Mouse (Mus musculus): ENCODE results near the gene Bach2. TPM values are rescaled to one million over a fixed set of nuclear protein-coding genes. Genes with fewer than 3 reads are reported as not detected.

Bach2 gene
- polyA plus RNA-seq, 1 experiment = 14.1 TPM

DNA sequence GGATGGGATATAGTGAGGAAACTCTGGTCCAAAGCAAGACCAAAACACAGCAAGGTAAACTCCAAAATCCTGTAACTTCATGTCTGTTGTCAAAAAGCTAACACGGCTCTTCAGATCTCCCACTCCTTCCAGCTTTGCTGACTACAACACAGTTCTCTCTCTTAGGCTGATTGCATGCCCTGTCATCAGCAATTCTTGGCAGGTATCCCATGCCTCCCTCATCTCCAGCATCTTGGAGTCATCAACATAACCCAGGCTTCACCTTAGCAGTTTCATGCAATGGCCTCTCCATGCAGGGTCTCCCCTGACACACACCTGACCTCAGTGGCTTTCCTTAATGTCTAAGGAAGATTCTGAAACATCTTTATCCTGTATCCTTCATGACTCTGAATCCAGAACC lies 310.5 kb downstream of the Bach2 start:
- Histone ChIP-seq H3K4me3 (ENCODE audit: extremely low read depth, insufficient read depth, insufficient read length) (no peak overlapping the region), H3K4me1 (ENCODE audit: control insufficient read depth, insufficient read depth, insufficient read length) (peaks cover 6% of the 10 kb centered on the region; the same call in 1 of the 2 replicates), H3K36me3 (ENCODE audit: control insufficient read depth, insufficient read depth, low read length) (no peaks in the 10 kb centered on the region; the same call in 1 of the 2 replicates), H3K27me3 (ENCODE audit: control insufficient read depth, insufficient read depth, low read length) (no peaks in the 10 kb centered on the region), H3K27ac (ENCODE audit: insufficient read depth, low read length) (no peak overlapping the region)
- 100% methylated on average over 1 of the region's 1 CpGs for WGBS
- DNase-seq (ENCODE audit: low read depth in 1 of 2, low spot score in 2 of 2) = no peak
- no peak for TF ChIP-seq CTCF (IDR thresholded peaks at IDR 0.05; ENCODE audit: extremely low read depth, insufficient read depth, insufficient read length, insufficient replicate concordance)
- no peak for TF ChIP-seq POLR2A (IDR thresholded peaks at IDR 0.05; ENCODE audit: low read depth, low read length)

DNA sequence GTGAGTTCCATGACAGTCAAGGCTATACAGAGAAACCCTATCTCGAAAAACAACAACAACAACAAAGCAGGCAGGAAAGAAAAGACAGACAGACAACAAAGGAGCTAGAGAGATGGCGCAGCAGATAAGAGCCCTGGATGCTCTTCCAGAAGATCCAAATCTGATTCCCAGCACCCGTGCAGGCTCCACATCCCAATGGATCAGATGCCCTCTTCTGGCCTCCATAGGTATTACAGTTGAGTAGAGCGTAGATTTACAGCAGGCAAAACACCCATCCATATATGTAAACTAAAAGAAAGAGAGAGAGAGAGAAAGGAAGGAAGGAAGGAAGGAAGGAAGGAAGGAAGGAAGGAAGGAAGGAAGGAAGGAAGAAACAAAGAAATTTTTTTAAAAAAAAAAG lies 312.7 kb downstream of the Bach2 start:
- no peak overlapping the region for H3K4me3 ChIP-seq (ENCODE audit: extremely low read depth, insufficient read depth, insufficient read length)
- TF ChIP-seq POLR2A (IDR thresholded peaks at IDR 0.05; ENCODE audit: low read depth, low read length) = no peak
- peak; percentile 34; the same call in 1 of the 2 replicates for TF ChIP-seq CTCF (IDR thresholded peaks at IDR 0.05; ENCODE audit: extremely low read depth, insufficient read depth, insufficient read length, insufficient replicate concordance)
- H3K27me3 ChIP-seq (ENCODE audit: control insufficient read depth, insufficient read depth, low read length) = no peaks in the 10 kb centered on the region
- DNase-seq (ENCODE audit: low read depth in 1 of 2, low spot score in 2 of 2) = no peak
- WGBS = 81% methylated on average over 4 of the region's 4 CpGs
- peaks cover 3% of the 10 kb centered on the region for H3K4me1 ChIP-seq (ENCODE audit: control insufficient read depth, insufficient read depth, insufficient read length)
- no peak overlapping the region for H3K27ac ChIP-seq (ENCODE audit: insufficient read depth, low read length)
- no peaks in the 10 kb centered on the region; the same call in 1 of the 2 replicates for H3K36me3 ChIP-seq (ENCODE audit: control insufficient read depth, insufficient read depth, low read length)

DNA sequence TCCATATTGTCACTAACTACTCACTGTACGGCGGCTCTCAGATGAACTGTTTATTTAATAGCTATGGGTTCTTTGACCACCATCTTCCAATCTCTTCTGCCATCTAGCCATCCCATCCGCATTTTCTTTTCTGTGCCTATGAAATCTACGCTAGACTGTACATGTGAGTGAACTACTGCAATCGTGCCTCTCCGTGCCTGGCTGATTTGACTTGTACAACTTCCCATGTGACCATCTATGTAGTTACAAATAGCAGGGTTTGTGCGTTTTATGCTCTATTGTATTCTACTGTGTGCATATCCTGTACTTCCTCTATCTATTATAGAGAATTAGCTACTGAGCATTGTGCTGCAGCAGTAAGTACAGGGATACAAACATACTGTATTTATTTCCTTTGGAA lies 316.9 kb downstream of the Bach2 start:
- TF ChIP-seq POLR2A (IDR thresholded peaks at IDR 0.05; ENCODE audit: low read depth, low read length) (no peak), CTCF (IDR thresholded peaks at IDR 0.05; ENCODE audit: extremely low read depth, insufficient read depth, insufficient read length, insufficient replicate concordance) (no peak)

DNA sequence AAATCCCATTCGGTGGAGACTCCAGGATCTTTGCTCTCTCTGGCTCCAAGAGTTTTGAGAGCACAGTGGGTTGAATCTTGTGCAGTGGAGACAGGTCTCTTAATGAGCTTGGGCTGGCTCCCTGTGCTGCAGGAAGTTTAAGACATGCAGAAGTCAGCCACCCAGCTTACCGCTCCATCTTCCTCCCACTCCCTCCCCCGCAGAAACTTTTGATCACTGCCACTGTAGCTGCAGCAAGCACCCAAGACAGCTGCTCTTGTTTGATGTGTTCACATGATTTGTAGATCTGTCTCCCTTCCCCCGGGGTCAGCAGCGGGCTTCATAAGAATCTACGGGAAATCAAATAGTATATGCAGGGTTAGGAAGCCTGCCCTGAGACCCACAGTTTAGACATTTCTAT lies 321.6 kb downstream of the Bach2 start:
- Histone ChIP-seq H3K4me3 (ENCODE audit: extremely low read depth, insufficient read depth, insufficient read length) (no peak overlapping the region), H3K4me1 (ENCODE audit: control insufficient read depth, insufficient read depth, insufficient read length) (peaks cover 17% of the 10 kb centered on the region), H3K36me3 (ENCODE audit: control insufficient read depth, insufficient read depth, low read length) (peaks cover 13% of the 10 kb centered on the region), H3K27ac (ENCODE audit: insufficient read depth, low read length) (peak overlapping the region; percentile 33), H3K27me3 (ENCODE audit: control insufficient read depth, insufficient read depth, low read length) (no peaks in the 10 kb centered on the region)
- DNase-seq (ENCODE audit: low read depth in 1 of 2, low spot score in 2 of 2) = peak; percentile 38 to 63
- TF ChIP-seq POLR2A (IDR thresholded peaks at IDR 0.05; ENCODE audit: low read depth, low read length) = no peak
- no peak for TF ChIP-seq CTCF (IDR thresholded peaks at IDR 0.05; ENCODE audit: extremely low read depth, insufficient read depth, insufficient read length, insufficient replicate concordance)
- WGBS = 21% methylated on average over 6 of the region's 6 CpGs

More for the DNA sequence above, 316.9 kb downstream of the Bach2 start:
- WGBS = 62% methylated on average over 7 of the region's 7 CpGs
- no peak overlapping the region for H3K27ac ChIP-seq (ENCODE audit: insufficient read depth, low read length)
- H3K27me3 ChIP-seq (ENCODE audit: control insufficient read depth, insufficient read depth, low read length) = no peaks in the 10 kb centered on the region
- H3K36me3 ChIP-seq (ENCODE audit: control insufficient read depth, insufficient read depth, low read length) = no peaks in the 10 kb centered on the region
- DNase-seq (ENCODE audit: low read depth in 1 of 2, low spot score in 2 of 2) = no peak
- H3K4me3 ChIP-seq (ENCODE audit: extremely low read depth, insufficient read depth, insufficient read length) = no peak overlapping the region
- H3K4me1 ChIP-seq (ENCODE audit: control insufficient read depth, insufficient read depth, insufficient read length) = peaks cover 3% of the 10 kb centered on the region

DNA sequence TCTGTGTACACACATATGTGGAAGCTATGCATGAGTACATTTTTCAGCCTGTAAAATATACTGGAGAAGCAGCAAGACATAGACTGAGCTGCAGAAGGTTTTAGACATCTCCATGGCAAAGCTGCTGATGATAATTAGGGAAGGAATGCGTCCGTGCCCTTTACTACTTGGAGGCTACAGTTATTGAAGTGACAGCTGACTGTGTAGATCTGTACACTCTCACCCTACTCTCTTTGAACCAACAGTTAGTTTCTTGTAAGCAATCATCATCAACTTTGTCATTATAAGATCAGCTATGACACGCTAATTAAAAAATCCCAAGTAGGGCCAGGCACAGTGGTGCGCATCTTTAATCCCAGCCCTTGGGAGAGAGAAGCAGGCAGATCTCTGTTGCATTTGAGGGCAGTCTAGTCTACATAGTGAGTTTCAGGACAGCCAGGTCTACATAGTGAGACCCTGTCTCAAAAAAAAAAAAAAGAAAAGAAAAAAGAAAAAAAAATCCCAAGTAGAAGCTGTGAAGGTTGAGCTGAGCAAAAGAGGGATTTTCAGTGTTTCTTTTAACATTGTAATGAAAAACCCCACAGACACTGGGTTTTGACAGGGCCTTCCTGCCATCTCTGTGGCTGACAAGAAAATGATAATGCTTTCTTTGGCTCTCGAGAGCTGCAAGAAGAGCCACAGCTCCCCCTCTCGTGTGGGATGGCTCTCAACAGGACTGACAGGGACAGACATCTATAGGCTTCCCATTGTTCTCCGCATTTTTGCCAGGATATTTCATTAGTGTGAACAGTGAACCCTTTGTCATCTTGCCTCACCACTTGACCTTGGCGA lies 322.3 kb downstream of the Bach2 start:
- no peaks in the 10 kb centered on the region for H3K27me3 ChIP-seq (ENCODE audit: control insufficient read depth, insufficient read depth, low read length)
- H3K27ac ChIP-seq (ENCODE audit: insufficient read depth, low read length) = peak overlapping the region; percentile 33
- no peak overlapping the region for H3K4me3 ChIP-seq (ENCODE audit: extremely low read depth, insufficient read depth, insufficient read length)
- H3K4me1 ChIP-seq (ENCODE audit: control insufficient read depth, insufficient read depth, insufficient read length) = peaks cover 15% of the 10 kb centered on the region; the same call in 1 of the 2 replicates
- WGBS = 74% methylated on average over 8 of the region's 8 CpGs
- DNase-seq (ENCODE audit: low read depth in 1 of 2, low spot score in 2 of 2) = no peak
- peaks cover 13% of the 10 kb centered on the region for H3K36me3 ChIP-seq (ENCODE audit: control insufficient read depth, insufficient read depth, low read length)
- no peak; the same call in 1 of the 2 replicates for TF ChIP-seq CTCF (IDR thresholded peaks at IDR 0.05; ENCODE audit: extremely low read depth, insufficient read depth, insufficient read length, insufficient replicate concordance)
- TF ChIP-seq POLR2A (IDR thresholded peaks at IDR 0.05; ENCODE audit: low read depth, low read length) = no peak

DNA sequence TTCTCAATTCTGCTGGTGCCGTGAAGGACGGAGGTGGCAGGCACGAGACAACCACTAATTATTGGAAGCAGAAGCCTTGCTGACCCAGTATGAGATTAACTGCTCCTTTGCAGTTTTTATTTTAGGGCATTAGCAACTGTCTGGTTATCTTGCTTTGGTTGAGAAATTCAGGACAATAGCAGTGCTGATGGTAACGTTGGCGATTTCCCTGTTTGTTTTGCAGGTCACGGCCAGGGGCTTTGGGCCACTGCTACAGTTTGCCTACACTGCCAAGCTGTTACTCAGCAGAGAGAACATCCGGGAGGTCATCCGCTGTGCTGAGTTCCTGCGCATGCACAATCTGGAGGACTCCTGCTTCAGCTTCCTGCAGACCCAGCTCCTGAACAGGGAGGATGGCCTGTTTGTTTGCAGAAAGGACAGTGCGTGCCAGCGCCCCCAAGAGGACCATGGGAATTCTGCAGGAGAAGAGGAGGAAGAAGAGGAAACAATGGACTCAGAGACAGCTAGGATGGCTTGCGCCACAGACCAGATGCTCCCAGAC lies 323.0 kb downstream of the Bach2 start:
- WGBS = 84% methylated on average over 12 of the region's 12 CpGs
- Histone ChIP-seq H3K27ac (ENCODE audit: insufficient read depth, low read length) (peak overlapping the region; percentile 11; the same call in 1 of the 2 replicates), H3K36me3 (ENCODE audit: control insufficient read depth, insufficient read depth, low read length) (peaks cover 13% of the 10 kb centered on the region), H3K27me3 (ENCODE audit: control insufficient read depth, insufficient read depth, low read length) (no peaks in the 10 kb centered on the region), H3K4me1 (ENCODE audit: control insufficient read depth, insufficient read depth, insufficient read length) (peaks cover 15% of the 10 kb centered on the region; the same call in 1 of the 2 replicates), H3K4me3 (ENCODE audit: extremely low read depth, insufficient read depth, insufficient read length) (no peak overlapping the region)
- TF ChIP-seq POLR2A (IDR thresholded peaks at IDR 0.05; ENCODE audit: low read depth, low read length) (no peak), CTCF (IDR thresholded peaks at IDR 0.05; ENCODE audit: extremely low read depth, insufficient read depth, insufficient read length, insufficient replicate concordance) (0 out of 2 replicates have a peak, but pooled peaks have one; percentile 2)
- DNase-seq (ENCODE audit: low read depth in 1 of 2, low spot score in 2 of 2) = no peak

Measured in spleen, adult 2 months (tissue).